In genomic region chr7:44864595-44865542, GRCm38 (mm10) we compare ENCODE assay signal across 8 mouse cellular contexts. TPM values are rescaled to one million over a fixed set of nuclear protein-coding genes. Genes with fewer than 3 reads are reported as not detected.
DNase-seq lines count a peak whose midpoint lies in the region; ATAC-seq and TF ChIP-seq lines count a peak whose summit lies in the region.

No protein-coding gene starts in this region.

- peaks cover 23% of the 10 kb centered on the region for H3K36me3 ChIP-seq in heart, embryonic 11.5 days (ENCODE audit: control insufficient read depth, insufficient read depth, low read length)
- peaks cover 25% of the 10 kb centered on the region for H3K36me3 ChIP-seq in C2C12 (ENCODE audit: control insufficient read depth, insufficient read depth)
- H3K36me3 ChIP-seq in limb, embryonic 14.5 days (ENCODE audit: control insufficient read depth, insufficient read depth, low read length), result peaks cover 63% of the 10 kb centered on the region

- H3K27me3 ChIP-seq in heart, embryonic 11.5 days (ENCODE audit: control insufficient read depth, insufficient read depth, low read length), result no peaks in the 10 kb centered on the region
- H3K27me3 ChIP-seq in C2C12 (ENCODE audit: control insufficient read depth, insufficient read depth, insufficient read length), result no peaks in the 10 kb centered on the region
- H3K27me3 ChIP-seq in limb, embryonic 14.5 days (ENCODE audit: control insufficient read depth, insufficient read depth, low read length), result no peaks in the 10 kb centered on the region

- TF ChIP-seq POLR2A in limb, embryonic 14.5 days (IDR thresholded peaks at IDR 0.05; ENCODE audit: borderline replicate concordance, extremely low read depth, insufficient read depth, insufficient read length), result no peak

- ATAC-seq in heart, embryonic 11.5 days (replicated peaks; ENCODE audit: insufficient number of reproducible peaks, low FRiP score, low TSS enrichment), result no peak
- no peak for ATAC-seq in limb, embryonic 14.5 days (ENCODE audit: low FRiP score, low read depth)

- intact Hi-C loops in heart, postnatal 14 days (cut with DNase I), result no loop called here

- no peak for DNase-seq in heart, postnatal 14 days
- peak; percentile 40 to 55 for DNase-seq in cerebellum, postnatal 25 days
- DNase-seq in limb, embryonic 14.5 days (ENCODE audit: low spot score), result no peak
- DNase-seq in T-cell, adult 2 months (ENCODE audit: low spot score), result no peak
- no peak for DNase-seq in spleen, postnatal 4 days (ENCODE audit: low spot score in 2 of 2)
- DNase-seq in thymus, postnatal 25 days, result no peak

- H3K9me3 ChIP-seq in heart, embryonic 11.5 days (replicated peaks; ENCODE audit: control insufficient read depth, low read length), result no peaks in the 10 kb centered on the region
- no peaks in the 10 kb centered on the region for H3K9me3 ChIP-seq in limb, embryonic 14.5 days (ENCODE audit: control insufficient read depth, low read length)

- H3K4me3 ChIP-seq in heart, embryonic 11.5 days (ENCODE audit: low read depth, low read length), result no peak overlapping the region
- H3K4me3 ChIP-seq in C2C12 (ENCODE audit: insufficient read depth, poor library complexity, severe bottlenecking), result no peak overlapping the region
- H3K4me3 ChIP-seq in limb, embryonic 14.5 days (replicated peaks; ENCODE audit: low read length), result 0 out of 2 replicates have a peak overlapping the region, but pooled peaks have one; percentile 0

- 74% methylated on average over 24 of the region's 24 CpGs for WGBS in heart, embryonic 11.5 days (ENCODE audit: insufficient replicate concordance)
- 82% methylated on average over 24 of the region's 24 CpGs for WGBS in limb, embryonic 14.5 days

- 0 out of 2 replicates have a peak overlapping the region, but pooled peaks have one; percentile 46 for H3K9ac ChIP-seq in heart, embryonic 11.5 days (ENCODE audit: low read depth, low read length)
- H3K9ac ChIP-seq in limb, embryonic 14.5 days (ENCODE audit: low read depth, low read length, severe bottlenecking), result no peak overlapping the region

- peaks cover 58% of the 10 kb centered on the region for H3K79me2 ChIP-seq in C2C12 (ENCODE audit: control insufficient read depth, insufficient read depth)

- TF ChIP-seq CTCF in C2C12 (IDR thresholded peaks at IDR 0.05; ENCODE audit: control insufficient read depth, insufficient read depth, insufficient read length), result no peak

- peak overlapping the region; percentile 12 for H3ac ChIP-seq in C2C12 (ENCODE audit: control insufficient read depth, insufficient read length, low read depth)

- peaks cover 45% of the 10 kb centered on the region for H3K4me1 ChIP-seq in heart, embryonic 11.5 days (ENCODE audit: control insufficient read depth, insufficient read depth, low read length)
- peaks cover 32% of the 10 kb centered on the region for H3K4me1 ChIP-seq in limb, embryonic 14.5 days (ENCODE audit: control insufficient read depth, insufficient read depth, low read length)

- peak overlapping the region; percentile 19; the same call in 1 of the 2 replicates for H3K4me2 ChIP-seq in heart, embryonic 11.5 days
- H3K4me2 ChIP-seq in limb, embryonic 14.5 days (replicated peaks; ENCODE audit: low read depth, low read length, severe bottlenecking), result no peak overlapping the region

- peaks cover 35% of the 10 kb centered on the region for H3K79me3 ChIP-seq in C2C12 (ENCODE audit: low read depth)

- peak overlapping the region; percentile 32 for H3K27ac ChIP-seq in heart, embryonic 11.5 days (ENCODE audit: low read depth, low read length)
- H3K27ac ChIP-seq in limb, embryonic 14.5 days (replicated peaks; ENCODE audit: low read depth, low read length), result no peak overlapping the region

TF ChIP-seq in C2C12, 6 proteins besides CTCF, POLR2A, EP300 and RAD21:
- TF ChIP-seq CEBPB (IDR thresholded peaks at IDR 0.05; ENCODE audit: low read depth) (no peak), MYOD1 (IDR thresholded peaks at IDR 0.05; ENCODE audit: control insufficient read depth, insufficient read length, low read depth) (no peak), MAX (IDR thresholded peaks at IDR 0.05) (no peak), FOSL1 (IDR thresholded peaks at IDR 0.05; ENCODE audit: insufficient read depth, low read length, poor library complexity, severe bottlenecking) (no peak), USF1 (IDR thresholded peaks at IDR 0.05; ENCODE audit: low read depth) (no peak), MYOG (IDR thresholded peaks at IDR 0.05; ENCODE audit: control insufficient read depth, extremely low read depth, insufficient read length) (no peak)

RNA-seq across cellular contexts. Expression of gene Ptov1, which starts 4.7 kb away (rescaled TPM):
- polyA plus RNA-seq in heart, embryonic 11.5 days (2014; fragmentation: Nextera tagmentation; extraction: Ambion mirVana), result 205 and 218 TPM in 2 replicates
- 100 to 1,000 TPM; 149 to 160 TPM for total RNA-seq in heart, postnatal 14 days (2021)
- polyA plus RNA-seq in C2C12 (2012; fragmentation: generic; extraction: Trizol), result 221 TPM
- 751 and 1,065 TPM in 2 replicates for polyA plus RNA-seq in limb, embryonic 14.5 days (2012; rRNA removed)
- polyA plus RNA-seq in limb, embryonic 14.5 days (2014; fragmentation: Nextera tagmentation; extraction: Ambion mirVana), result 471 and 513 TPM in 2 replicates

RNA-seq across cellular contexts. Expression of gene Pnkp, which starts 7.9 kb away (rescaled TPM):
- polyA plus RNA-seq in heart, embryonic 11.5 days (2014; fragmentation: Nextera tagmentation; extraction: Ambion mirVana), result 18.9 and 19.2 TPM in 2 replicates
- total RNA-seq in heart, postnatal 14 days (2021), result 10 to 100 TPM; 17.6 to 18.8 TPM
- polyA plus RNA-seq in C2C12 (2012; fragmentation: generic; extraction: Trizol), result 32.0 TPM
- 28.7 and 32.0 TPM in 2 replicates for polyA plus RNA-seq in limb, embryonic 14.5 days (2012; rRNA removed)
- polyA plus RNA-seq in limb, embryonic 14.5 days (2014; fragmentation: Nextera tagmentation; extraction: Ambion mirVana), result 23.8 and 26.6 TPM in 2 replicates

RNA-seq across cellular contexts. Expression of gene Tbc1d17, which starts 16.0 kb away (rescaled TPM):
- 48.2 and 49.2 TPM in 2 replicates for polyA plus RNA-seq in heart, embryonic 11.5 days (2014; fragmentation: Nextera tagmentation; extraction: Ambion mirVana)
- 10 to 100 TPM; 41.0 to 42.8 TPM for total RNA-seq in heart, postnatal 14 days (2021)
- 38.4 TPM for polyA plus RNA-seq in C2C12 (2012; fragmentation: generic; extraction: Trizol)
- polyA plus RNA-seq in limb, embryonic 14.5 days (2012; rRNA removed), result 86.0 and 103 TPM in 2 replicates
- polyA plus RNA-seq in limb, embryonic 14.5 days (2014; fragmentation: Nextera tagmentation; extraction: Ambion mirVana), result 76.0 and 81.7 TPM in 2 replicates

RNA-seq across cellular contexts. Expression of gene Akt1s1, which starts 16.1 kb away (rescaled TPM):
- 38.6 and 53.9 TPM in 2 replicates for polyA plus RNA-seq in heart, embryonic 11.5 days (2014; fragmentation: Nextera tagmentation; extraction: Ambion mirVana)
- total RNA-seq in heart, postnatal 14 days (2021), result 10 to 100 TPM; 61.1 to 63.3 TPM
- 208 TPM for polyA plus RNA-seq in C2C12 (2012; fragmentation: generic; extraction: Trizol)
- polyA plus RNA-seq in limb, embryonic 14.5 days (2012; rRNA removed), result 179 and 270 TPM in 2 replicates
- 66.1 and 70.5 TPM in 2 replicates for polyA plus RNA-seq in limb, embryonic 14.5 days (2014; fragmentation: Nextera tagmentation; extraction: Ambion mirVana)

RNA-seq across cellular contexts. Expression of gene Med25, which starts 27.6 kb away (rescaled TPM):
- 47.3 and 51.9 TPM in 2 replicates for polyA plus RNA-seq in heart, embryonic 11.5 days (2014; fragmentation: Nextera tagmentation; extraction: Ambion mirVana)
- total RNA-seq in heart, postnatal 14 days (2021), result 10 to 100 TPM; 60.3 to 68.6 TPM
- 43.9 TPM for polyA plus RNA-seq in C2C12 (2012; fragmentation: generic; extraction: Trizol)
- polyA plus RNA-seq in limb, embryonic 14.5 days (2012; rRNA removed), result 142 and 181 TPM in 2 replicates
- 69.1 and 73.5 TPM in 2 replicates for polyA plus RNA-seq in limb, embryonic 14.5 days (2014; fragmentation: Nextera tagmentation; extraction: Ambion mirVana)

Comparison
In these comparisons a context has a peak if more than half of its experiments do, and no peak if none do; other contexts are left out.
1. DNase-seq: peak in cerebellum, postnatal 25 days (2 of 2); none in heart, postnatal 14 days (0 of 2), limb, embryonic 14.5 days (single experiment), T-cell, adult 2 months (single experiment), spleen, postnatal 4 days (0 of 2) and thymus, postnatal 25 days (single experiment).